Mouse (Mus musculus) liver, embryonic 16.5 days (tissue): ENCODE data around the gene Eif1. TPM values are rescaled to one million over a fixed set of nuclear protein-coding genes. Genes with fewer than 3 reads are reported as not detected.
"Not testable (repeated sequence)": the region's sequence is repeated elsewhere in the genome, so short reads cannot be mapped to it uniquely, and the experiment has no call there.

Experiments used
- ATAC-seq: fragments of 200-750 bp; cut with Nextera tagmentation; 2 replicates; pipeline ENCODE4 v1.8.0; 2017; ENCODE audit warnings: low read depth, mild to moderate bottlenecking, moderate number of reproducible peaks, moderate library complexity
- H3K27ac ChIP-seq: fragments of 300-500 bp; sonication (generic); 2 replicates; pipeline ENCODE4 v1.5.1; 2014; ENCODE audit warnings: mild to moderate bottlenecking, low read length
- H3K27me3 ChIP-seq: fragments of 300-500 bp; sonication (generic); 2 replicates; pipeline ENCODE4 v1.6.1; 2014; ENCODE audit warnings: low read depth, low read length, mixed read lengths; ENCODE audit not compliant: control insufficient read depth, insufficient read depth
- H3K36me3 ChIP-seq: fragments of 300-500 bp; sonication (generic); 2 replicates; pipeline ENCODE4 v1.6.1; 2014; ENCODE audit warnings: mild to moderate bottlenecking; ENCODE audit not compliant: control insufficient read depth, insufficient read depth
- H3K4me1 ChIP-seq: fragments of 300-500 bp; sonication (generic); 2 replicates; pipeline ENCODE4 v1.6.1; 2014; ENCODE audit warnings: low read depth, low read length, mixed read lengths; ENCODE audit not compliant: control insufficient read depth
- H3K4me2 ChIP-seq: fragments of 300-500 bp; sonication (generic); 2 replicates; pipeline ENCODE4 v1.6.1; 2014; ENCODE audit warnings: low read depth, low read length, mixed read lengths
- H3K4me3 ChIP-seq: fragments of 300-500 bp; sonication (generic); 2 replicates; pipeline ENCODE4 v1.5.1; 2014; ENCODE audit warnings: low read depth, mild to moderate bottlenecking, low read length
- H3K9ac ChIP-seq: fragments of 300-500 bp; sonication (generic); 2 replicates; pipeline ENCODE4 v1.6.1; 2014; ENCODE audit warnings: low read depth, low read length
- H3K9me3 ChIP-seq: fragments of 300-500 bp; sonication (generic); replicated peaks from 2 replicates; pipeline ENCODE4 v1.6.1; 2016; ENCODE audit warnings: low read length; ENCODE audit not compliant: control insufficient read depth
- WGBS: fragments of 180-500 bp; shearing (Covaris S2); extraction: QIAGEN DNeasy Blood & Tissue Kit; methylation state at CpG from one replicate; pipeline ENCODE4 v1.1.7; 2014; ENCODE audit not compliant: insufficient replicate concordance; 5-methylcytosine and 5-hydroxymethylcytosine counted together
- polyA plus RNA-seq: library from polyadenylated mRNA; unstranded; fragments of >200 nt; fragmentation: Nextera tagmentation; extraction: Ambion mirVana; gene quantifications from 2 replicates; pipeline ENCODE4 v1.2.1, GENCODE M21; 2015

The Eif1 gene
- polyA plus RNA-seq, 1 experiment from 2014 or later, result 1,629 TPM

- no peaks in the 10 kb centered on the region for H3K36me3 ChIP-seq
- H3K9ac ChIP-seq, result no peak overlapping the region
- H3K27me3 ChIP-seq, result no peaks in the 10 kb centered on the region
- 62% methylated on average over 16 of the region's 16 CpGs for WGBS
- H3K4me2 ChIP-seq, result no peak overlapping the region
- H3K27ac ChIP-seq, result no peak overlapping the region
- H3K4me1 ChIP-seq, result no peaks in the 10 kb centered on the region
- H3K4me3 ChIP-seq, result no peak overlapping the region
- H3K9me3 ChIP-seq, result no peaks in the 10 kb centered on the region
- no peak for ATAC-seq
These were observed 10.6 kb downstream of the Eif1 start for GRCm38 (mm10) chr11:100330235-100330634.

DNA sequence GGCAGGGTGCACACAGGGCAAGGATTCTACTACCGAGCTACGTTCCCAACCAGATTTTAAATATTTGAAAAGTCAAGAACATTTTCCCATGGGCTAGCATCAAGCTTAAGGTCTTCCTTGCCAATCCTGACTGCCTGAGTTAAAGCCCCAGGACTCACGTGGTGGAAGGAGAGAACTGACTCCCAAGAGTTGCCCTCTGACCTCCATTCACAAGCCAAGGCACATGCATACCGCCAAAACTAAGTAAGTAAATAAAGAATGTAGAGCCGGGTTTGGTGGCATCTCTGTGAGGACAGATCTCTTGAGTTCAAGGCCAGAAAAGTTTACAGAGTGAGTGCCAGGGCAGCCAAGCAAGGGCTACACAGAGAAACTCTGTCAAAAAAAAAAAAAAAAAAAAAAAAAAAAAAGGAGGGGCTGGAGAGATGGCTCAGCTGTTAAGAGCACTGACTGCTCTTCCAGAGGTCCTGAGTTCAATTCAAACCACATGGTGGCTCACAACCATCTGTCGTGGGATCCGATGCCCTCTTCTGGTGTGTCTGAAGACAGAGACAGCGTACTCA lies 11.2 kb downstream of the Eif1 start:
- H3K9ac ChIP-seq, H3K27ac ChIP-seq, H3K4me2 ChIP-seq, H3K36me3 ChIP-seq, H3K4me1 ChIP-seq, ATAC-seq, H3K4me3 ChIP-seq, H3K27me3 ChIP-seq, H3K9me3 ChIP-seq: not testable (repeated sequence)
- WGBS, result 55% methylated on average over 8 of the region's 8 CpGs

- H3K36me3 ChIP-seq, result no peaks in the 10 kb centered on the region
These were observed 13.3 kb downstream of the Eif1 start for GRCm38 (mm10) chr11:100332766-100333515.

DNA sequence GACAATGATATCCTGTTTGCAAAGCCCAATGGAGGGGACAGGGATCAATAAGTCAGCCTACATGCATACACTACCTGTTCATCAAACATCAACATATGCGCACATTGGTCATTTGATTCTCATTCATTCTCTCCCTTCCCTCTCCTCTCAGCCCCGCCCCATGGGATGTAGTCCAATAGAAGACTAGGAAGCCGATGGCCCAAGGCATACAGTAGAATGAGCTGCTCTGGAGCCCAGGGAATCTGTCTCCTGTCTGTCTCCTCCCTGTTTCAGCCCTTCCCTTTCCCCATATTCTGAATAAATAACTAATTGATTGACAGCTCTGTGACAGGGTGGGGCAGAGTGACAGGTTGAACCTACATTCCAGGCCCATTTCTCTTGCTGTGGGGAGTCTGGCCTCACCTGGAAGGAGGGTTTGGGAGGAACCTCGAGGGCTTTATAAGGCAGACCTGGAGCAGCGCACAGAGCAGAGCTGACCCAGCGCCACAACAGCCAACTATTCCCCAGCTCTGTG lies 14.3 kb downstream of the Eif1 start, which contains the start of gene Gast:
Gast (plus strand) TSS at position 464 of the 514 bp plus-strand sequence.
- WGBS, result 64% methylated on average over 6 of the region's 6 CpGs
- no peaks in the 10 kb centered on the region for H3K9me3 ChIP-seq
- H3K4me2 ChIP-seq, result no peak within 1 kb of the TSS
- H3K27me3 ChIP-seq, result no peaks in the 10 kb centered on the region
- no peak for ATAC-seq
- H3K4me1 ChIP-seq, result no peaks in the 10 kb centered on the region
- H3K4me3 ChIP-seq, result no peak within 1 kb of the TSS
- no peak within 1 kb of the TSS for H3K9ac ChIP-seq
- no peaks in the 10 kb centered on the region for H3K36me3 ChIP-seq
- H3K27ac ChIP-seq, result no peak within 1 kb of the TSS

More at GRCm38 (mm10) chr11:100332766-100333515, 13.3 kb downstream of the Eif1 start:
- H3K9me3 ChIP-seq, result no peaks in the 10 kb centered on the region
- no peak for ATAC-seq
- no peak overlapping the region for H3K27ac ChIP-seq
- H3K4me3 ChIP-seq, result no peak overlapping the region
- H3K4me2 ChIP-seq, result no peak overlapping the region
- no peaks in the 10 kb centered on the region for H3K4me1 ChIP-seq
- WGBS, result 60% methylated on average over 9 of the region's 9 CpGs
- no peak overlapping the region for H3K9ac ChIP-seq
- H3K27me3 ChIP-seq, result no peaks in the 10 kb centered on the region

DNA sequence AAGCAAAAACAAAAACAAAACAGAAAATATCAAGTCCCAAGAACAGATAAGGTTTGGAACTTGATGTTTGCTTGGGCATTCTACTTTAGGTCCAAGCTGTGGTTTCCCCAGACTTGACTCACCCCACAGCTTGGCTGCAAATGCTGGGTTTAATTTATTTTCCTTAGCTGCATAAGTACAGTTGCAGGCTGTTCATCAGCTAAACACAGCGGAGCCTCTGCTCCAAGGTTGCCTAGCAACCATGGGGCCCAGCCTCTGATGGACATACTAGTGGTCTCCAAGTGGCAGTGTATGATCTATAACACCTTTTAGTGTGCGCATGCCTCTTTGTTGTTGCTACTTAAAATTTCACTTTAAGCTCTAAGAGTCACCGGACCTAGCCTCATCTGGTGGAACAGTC lies 16.0 kb downstream of the Eif1 start:
- 66% methylated on average over 3 of the region's 3 CpGs for WGBS
- no peak for ATAC-seq
- Histone ChIP-seq H3K27me3 (no peaks in the 10 kb centered on the region), H3K27ac (no peak overlapping the region), H3K4me3 (no peak overlapping the region), H3K4me2 (no peak overlapping the region), H3K4me1 (no peaks in the 10 kb centered on the region), H3K9ac (no peak overlapping the region), H3K9me3 (no peaks in the 10 kb centered on the region), H3K36me3 (no peaks in the 10 kb centered on the region)

GRCm38 (mm10) chr11:100344269-100344668 lies 24.6 kb downstream of the Eif1 start:
- Histone ChIP-seq H3K9ac (no peak overlapping the region), H3K27ac (no peak overlapping the region), H3K9me3 (no peaks in the 10 kb centered on the region), H3K4me3 (no peak overlapping the region), H3K36me3 (no peaks in the 10 kb centered on the region), H3K27me3 (no peaks in the 10 kb centered on the region), H3K4me2 (no peak overlapping the region), H3K4me1 (no peaks in the 10 kb centered on the region)
- ATAC-seq, result no peak
- 52% methylated on average over 10 of the region's 10 CpGs for WGBS

GRCm38 (mm10) chr11:100352076-100352857 lies 32.6 kb downstream of the Eif1 start:
- WGBS, result 30% methylated on average over 10 of the region's 10 CpGs
- ATAC-seq, result no peak
- no peak overlapping the region for H3K4me2 ChIP-seq
- H3K27me3 ChIP-seq, result peaks cover 43% of the 10 kb centered on the region
- H3K36me3 ChIP-seq, result no peaks in the 10 kb centered on the region
- H3K9me3 ChIP-seq, result no peaks in the 10 kb centered on the region
- no peak overlapping the region for H3K9ac ChIP-seq
- no peak overlapping the region for H3K4me3 ChIP-seq
- no peak overlapping the region for H3K27ac ChIP-seq
- H3K4me1 ChIP-seq, result no peaks in the 10 kb centered on the region; the same call in none of the 2 replicates

DNA sequence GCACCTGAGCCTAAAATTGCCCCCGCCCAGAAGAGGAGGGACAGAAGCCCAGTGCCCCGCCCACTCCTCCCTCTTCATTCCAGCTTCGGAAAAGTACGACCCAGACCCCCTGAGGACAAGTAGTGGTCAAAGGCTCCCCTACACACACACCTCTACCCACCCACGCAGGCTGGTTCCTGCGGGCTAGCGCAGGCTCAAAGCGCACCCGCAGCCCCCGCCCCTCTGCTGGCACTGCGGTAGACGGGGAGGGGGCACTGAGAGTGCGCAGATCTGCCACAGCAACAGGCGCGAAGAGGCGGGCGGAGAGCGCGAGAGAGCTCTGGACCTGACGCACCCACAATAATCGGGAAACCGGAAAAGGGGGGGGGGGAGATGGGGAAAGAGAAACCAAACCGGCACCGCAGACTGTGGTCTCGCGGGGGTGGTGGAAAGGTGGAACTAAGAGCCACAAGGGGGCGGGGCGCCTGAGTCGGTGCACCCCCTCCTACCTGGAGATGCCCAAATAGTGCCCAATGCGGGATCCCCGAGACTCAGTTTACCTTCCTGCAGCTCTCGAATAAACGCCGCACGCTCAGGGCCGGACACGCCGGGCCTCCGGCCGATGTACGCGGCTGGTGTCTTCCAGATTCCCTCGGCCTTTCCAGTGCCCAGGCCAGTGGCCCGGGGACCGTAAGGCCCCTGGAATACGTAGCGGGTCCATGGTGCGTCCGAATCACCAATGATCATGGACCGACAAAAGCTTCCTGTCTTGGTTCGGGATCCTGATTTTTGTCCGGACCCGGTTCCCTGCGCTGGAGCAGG lies 35.7 kb downstream of the Eif1 start:
- H3K27ac ChIP-seq, result no peak overlapping the region
- H3K9ac ChIP-seq, result peak overlapping the region; percentile 31; the same call in 1 of the 2 replicates
- H3K4me2 ChIP-seq, result peak overlapping the region; percentile 82
- WGBS, result under 1% methylated on average over 54 of the region's 54 CpGs
- peak; percentile 24; the same call in 1 of the 2 replicates for ATAC-seq
- no peaks in the 10 kb centered on the region for H3K36me3 ChIP-seq
- H3K4me3 ChIP-seq, result peak overlapping the region; percentile 51
- H3K27me3 ChIP-seq, result peaks cover 71% of the 10 kb centered on the region
- H3K4me1 ChIP-seq, result no peaks in the 10 kb centered on the region; the same call in none of the 2 replicates
- no peaks in the 10 kb centered on the region for H3K9me3 ChIP-seq
